Mouse (Mus musculus): ENCODE measurements around the gene Akap1.
"Not testable (repeated sequence)": the region's sequence is repeated elsewhere in the genome, so short reads cannot be mapped to it uniquely, and the experiment has no call there.

GRCm38 (mm10) chr11:88890904-88891303 is 26.5 kb upstream of the Akap1 start:
- not testable (repeated sequence) for TF ChIP-seq TCF12 (IDR thresholded peaks at IDR 0.05; ENCODE audit: insufficient read depth, poor library complexity, severe bottlenecking); POLR2A (IDR thresholded peaks at IDR 0.05; ENCODE audit: insufficient read length, low read depth); MYOG (IDR thresholded peaks at IDR 0.05; ENCODE audit: control insufficient read depth in 1 of 3, insufficient read depth in 1 of 3, insufficient read length in 2 of 3, low read depth in 2 of 3); E2F4 (IDR thresholded peaks at IDR 0.05; ENCODE audit: insufficient read depth); USF1 (IDR thresholded peaks at IDR 0.05; ENCODE audit: low read depth); MAX (IDR thresholded peaks at IDR 0.05; ENCODE audit: low read depth)

Measured in myocyte (in vitro differentiated cells).